Mouse (Mus musculus): Measurements from ENCODE around the gene L3mbtl3. TPM values are rescaled to one million over a fixed set of nuclear protein-coding genes. Genes with fewer than 3 reads are reported as not detected.
A peak's percentile ranks its signal among the peaks of the same experiment; 100 is the strongest.

Gene L3mbtl3
- 14.4 and 15.8 TPM in 2 replicates for polyA plus RNA-seq (2015; fragmentation: Nextera tagmentation; extraction: Ambion mirVana)

DNA sequence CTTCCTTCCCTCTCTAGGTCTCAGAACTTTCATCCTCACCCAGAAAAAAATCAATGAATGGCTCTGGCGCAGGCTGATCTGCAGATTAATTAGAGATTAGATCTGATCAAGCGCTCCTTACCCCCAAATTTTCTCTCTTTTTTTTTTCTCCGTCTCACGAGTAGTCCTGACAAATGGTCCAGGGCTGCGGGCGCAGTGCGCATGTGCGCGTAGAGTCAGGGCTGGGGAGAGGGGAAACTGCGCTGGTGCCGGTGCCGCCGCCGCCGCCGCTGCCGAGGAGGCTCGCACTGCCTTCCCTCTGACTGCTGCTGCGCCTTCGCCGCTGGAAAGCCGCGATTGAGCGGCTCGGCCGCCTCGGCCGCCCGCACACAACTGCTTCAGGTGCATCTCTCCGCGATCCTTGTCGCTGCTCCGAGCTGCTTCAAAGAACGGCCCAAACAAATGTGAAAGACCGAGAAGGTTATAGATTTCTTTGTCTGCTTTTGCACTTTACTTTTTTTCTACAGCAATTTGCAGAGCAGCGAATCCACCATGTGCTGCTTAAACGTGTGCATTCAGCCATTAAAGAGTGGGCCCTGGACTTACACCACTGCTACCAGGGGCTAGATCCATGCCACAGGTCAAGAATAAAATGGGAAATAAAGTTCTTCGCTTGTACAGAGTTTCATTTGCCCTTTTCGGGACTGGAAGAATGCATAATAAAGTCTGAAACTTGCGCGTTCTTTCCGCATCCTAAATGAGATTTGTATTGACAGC lies at the start of gene L3mbtl3:
Gene L3mbtl3, minus strand, starts transcription at position 182 of the 756 bp plus-strand sequence.
- Histone ChIP-seq H3K36me3 (no peaks in the 10 kb centered on the region), H3K4me2 (peak within 1 kb of the TSS; percentile 87), H3K4me1 (peaks cover 24% of the 10 kb centered on the region; the same call in 1 of the 2 replicates), H3K4me3 (peak within 1 kb of the TSS; percentile 76), H3K9me3 (no peaks in the 10 kb centered on the region), H3K27ac (peak within 1 kb of the TSS; percentile 93), H3K27me3 (no peaks in the 10 kb centered on the region), H3K9ac (peak within 1 kb of the TSS; percentile 88)
- peak; percentile 82; the same call in 1 of the 2 replicates for ATAC-seq (ENCODE audit: borderline replicate concordance, extremely low read depth, low FRiP score, low TSS enrichment)
- 3% methylated on average over 42 of the region's 42 CpGs for WGBS

DNA sequence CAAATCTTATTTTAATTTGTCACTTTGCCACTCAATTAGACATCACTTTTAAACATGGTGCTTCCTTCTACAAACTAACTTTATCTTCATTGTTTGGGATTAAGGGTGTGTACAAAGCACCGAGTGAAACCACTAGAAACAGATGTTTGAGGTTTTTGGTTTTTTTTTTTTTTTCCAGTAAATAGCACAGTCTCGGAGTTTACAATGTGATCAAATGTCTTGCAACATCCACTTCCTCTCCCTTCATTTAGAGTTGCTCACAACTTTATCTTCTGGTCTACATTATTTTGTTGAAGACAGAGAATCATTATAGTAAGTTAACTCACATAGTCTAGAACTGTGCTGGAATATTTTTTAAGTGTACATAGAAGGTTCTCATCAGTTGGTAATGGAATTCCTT lies 45.4 kb upstream of the L3mbtl3 start:
- H3K9ac ChIP-seq, result no peak overlapping the region
- no peak for ATAC-seq (ENCODE audit: borderline replicate concordance, extremely low read depth, low FRiP score, low TSS enrichment)
- H3K4me1 ChIP-seq, result no peaks in the 10 kb centered on the region
- H3K4me2 ChIP-seq, result no peak overlapping the region
- no peaks in the 10 kb centered on the region for H3K36me3 ChIP-seq
- no peaks in the 10 kb centered on the region for H3K27me3 ChIP-seq
- no peak overlapping the region for H3K4me3 ChIP-seq
- H3K27ac ChIP-seq, result no peak overlapping the region
- WGBS, result 31% methylated on average over 2 of the region's 2 CpGs
- no peaks in the 10 kb centered on the region for H3K9me3 ChIP-seq

DNA sequence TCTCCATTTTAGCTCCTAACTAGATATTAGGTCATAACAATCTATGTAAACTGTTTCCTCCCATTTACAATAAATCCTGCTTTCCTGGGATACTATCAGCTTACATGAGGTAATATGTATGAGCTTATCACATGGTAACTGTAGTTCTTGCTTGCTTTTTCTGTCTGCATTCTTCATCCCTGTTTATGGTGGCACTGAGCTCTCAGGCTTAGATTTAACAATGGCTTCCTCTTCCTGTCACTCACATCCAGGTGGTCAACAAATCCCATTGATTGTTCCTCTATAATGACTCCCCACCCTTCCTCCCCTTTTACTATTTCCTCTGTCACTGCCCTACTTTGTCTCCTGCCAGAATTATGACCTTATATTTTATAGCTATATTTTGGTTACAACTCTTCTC lies 12.9 kb upstream of the L3mbtl3 start:
- no peak for ATAC-seq (ENCODE audit: borderline replicate concordance, extremely low read depth, low FRiP score, low TSS enrichment)
- H3K9ac ChIP-seq, result no peak overlapping the region
- no peaks in the 10 kb centered on the region for H3K27me3 ChIP-seq
- H3K27ac ChIP-seq, result no peak overlapping the region
- H3K4me3 ChIP-seq, result no peak overlapping the region
- H3K4me1 ChIP-seq, result no peaks in the 10 kb centered on the region
- H3K36me3 ChIP-seq, result no peaks in the 10 kb centered on the region
- no peak overlapping the region for H3K4me2 ChIP-seq
- H3K9me3 ChIP-seq, result no peaks in the 10 kb centered on the region

DNA sequence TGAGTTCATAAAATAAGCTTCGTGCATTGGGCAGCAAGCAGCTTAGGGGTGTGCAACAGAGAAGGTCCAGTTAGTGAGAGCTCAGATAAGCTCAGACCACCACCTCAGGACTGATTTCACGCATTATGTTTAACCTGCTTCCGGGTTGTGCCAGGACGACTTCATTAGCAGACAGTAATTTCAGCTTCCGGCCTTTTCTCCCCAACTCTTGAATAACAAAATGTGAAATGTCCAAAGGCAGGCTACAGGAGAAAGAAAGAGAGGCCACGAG lies 1.5 kb upstream of the L3mbtl3 start:
- Histone ChIP-seq H3K27ac (no peak overlapping the region), H3K4me3 (no peak overlapping the region), H3K4me2 (no peak overlapping the region), H3K9ac (no peak overlapping the region), H3K9me3 (no peaks in the 10 kb centered on the region), H3K36me3 (no peaks in the 10 kb centered on the region), H3K27me3 (no peaks in the 10 kb centered on the region), H3K4me1 (peaks cover 15% of the 10 kb centered on the region; the same call in 1 of the 2 replicates)
- 81% methylated on average over 6 of the region's 6 CpGs for WGBS
- no peak for ATAC-seq (ENCODE audit: borderline replicate concordance, extremely low read depth, low FRiP score, low TSS enrichment)

DNA sequence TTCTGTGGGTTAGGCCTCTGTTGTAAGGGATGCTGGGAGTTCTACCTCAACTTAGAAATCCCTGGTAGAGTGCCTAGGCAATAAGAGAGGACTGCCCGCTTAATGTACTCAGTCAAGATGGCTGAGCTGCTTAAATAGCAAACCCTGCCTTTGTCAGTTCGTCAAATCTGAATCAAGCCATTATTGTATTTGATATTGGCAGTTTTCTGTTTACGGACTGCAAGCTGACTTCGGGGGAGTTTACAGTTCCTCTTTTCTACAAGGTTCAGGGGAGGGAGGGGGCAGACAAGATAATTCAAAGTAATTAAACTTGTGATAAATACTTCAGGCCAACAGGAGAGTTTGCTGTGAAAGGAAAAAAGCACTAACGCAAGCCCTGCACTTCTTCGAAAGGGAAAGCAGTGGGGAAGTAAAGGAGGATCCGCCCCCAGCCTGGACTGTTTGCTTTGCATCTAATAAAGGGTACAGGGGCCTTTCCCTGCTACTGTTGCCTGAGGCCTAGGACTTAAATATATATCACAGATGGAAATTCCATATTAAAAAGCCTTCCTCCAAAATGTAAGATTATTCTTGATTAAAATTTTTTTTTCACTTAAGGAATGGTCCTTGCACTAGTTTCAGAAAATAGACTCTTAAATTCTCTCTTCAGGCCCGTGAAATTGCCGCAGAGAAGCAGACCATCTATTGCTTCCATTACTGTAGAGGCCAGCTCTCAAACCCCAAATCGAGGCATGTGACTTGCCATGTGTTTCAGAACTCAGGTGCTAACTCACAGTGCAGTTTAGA lies 968 bp upstream of the L3mbtl3 start:
- Histone ChIP-seq H3K27ac (no peak overlapping the region), H3K9ac (no peak overlapping the region), H3K27me3 (no peaks in the 10 kb centered on the region), H3K4me1 (peaks cover 19% of the 10 kb centered on the region; the same call in 1 of the 2 replicates), H3K4me3 (peak overlapping the region; percentile 76), H3K4me2 (peak overlapping the region; percentile 87), H3K36me3 (no peaks in the 10 kb centered on the region), H3K9me3 (no peaks in the 10 kb centered on the region)
- no peak for ATAC-seq (ENCODE audit: borderline replicate concordance, extremely low read depth, low FRiP score, low TSS enrichment)
- WGBS, result 44% methylated on average over 10 of the region's 10 CpGs

DNA sequence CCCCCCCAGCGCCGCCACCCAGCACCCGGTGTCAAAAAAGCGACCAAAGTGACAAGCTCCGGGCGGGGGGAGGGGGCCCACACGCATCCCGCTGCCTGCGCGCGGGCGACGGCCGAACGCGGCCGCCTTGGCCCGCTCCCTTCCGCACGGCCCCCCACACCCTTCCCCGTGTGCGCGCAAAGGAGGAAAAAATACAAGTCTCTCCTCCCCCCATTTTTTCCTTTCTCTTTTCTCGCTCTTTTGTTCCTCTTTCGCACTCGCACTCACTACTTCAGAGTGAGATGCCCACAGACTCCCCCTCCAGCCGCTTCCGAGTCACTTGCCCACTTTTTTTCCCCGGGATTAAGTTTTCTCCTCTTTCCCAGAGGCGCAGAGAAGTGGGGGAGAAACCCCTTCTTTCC lies 420 bp downstream of the L3mbtl3 start:
- Histone ChIP-seq H3K4me3 (peak overlapping the region; percentile 76), H3K4me1 (peaks cover 24% of the 10 kb centered on the region; the same call in 1 of the 2 replicates), H3K27ac (peak overlapping the region; percentile 93), H3K4me2 (peak overlapping the region; percentile 87), H3K27me3 (no peaks in the 10 kb centered on the region), H3K9ac (peak overlapping the region; percentile 88), H3K9me3 (no peaks in the 10 kb centered on the region), H3K36me3 (no peaks in the 10 kb centered on the region)
- ATAC-seq (ENCODE audit: borderline replicate concordance, extremely low read depth, low FRiP score, low TSS enrichment), result peak; percentile 52; the same call in 1 of the 2 replicates
- WGBS, result 3% methylated on average over 9 of the region's 30 CpGs

DNA sequence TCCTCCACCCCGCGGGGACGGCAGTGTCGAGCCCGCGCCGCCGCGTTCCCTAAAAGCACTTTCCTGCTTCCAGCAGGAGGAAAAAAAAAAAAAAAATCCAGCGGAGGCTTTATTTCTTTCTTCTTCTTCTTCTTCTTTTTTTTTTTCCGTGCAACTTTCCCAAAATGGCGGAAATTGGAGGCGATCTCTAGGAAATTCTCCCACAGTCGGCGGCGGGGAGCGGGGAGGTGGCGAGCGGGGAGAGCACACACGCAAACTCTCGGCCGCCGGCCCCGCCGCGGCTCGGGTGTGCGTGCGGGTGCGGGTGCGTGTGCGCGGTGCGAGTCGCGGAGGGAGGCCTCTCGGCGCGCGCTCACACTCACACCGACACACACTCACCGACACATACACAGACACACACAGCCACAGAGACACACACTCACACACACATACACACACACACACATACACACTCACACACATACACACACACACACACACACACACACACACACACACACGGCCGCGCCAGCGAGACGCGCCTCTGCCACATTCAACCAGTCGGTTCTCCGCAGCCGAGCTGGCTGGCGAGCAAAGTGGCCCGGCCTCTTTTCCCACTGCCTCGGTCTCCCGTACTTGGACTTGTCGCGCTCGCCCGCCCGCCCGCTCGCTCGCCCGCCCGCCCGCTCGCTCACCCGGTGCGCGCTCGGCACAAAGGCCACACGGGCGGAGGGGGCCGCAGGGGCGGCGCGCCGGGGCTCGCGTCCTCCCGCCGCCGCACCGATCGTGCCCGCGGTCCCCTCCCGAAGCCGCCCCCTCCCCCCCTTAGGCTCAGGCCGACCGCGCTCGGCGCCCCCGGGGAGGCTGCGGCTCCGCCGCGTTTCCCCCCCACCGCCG lies 1.1 kb downstream of the L3mbtl3 start:
- Histone ChIP-seq H3K27ac (peak overlapping the region; percentile 93), H3K36me3 (no peaks in the 10 kb centered on the region), H3K4me3 (peak overlapping the region; percentile 76), H3K9ac (peak overlapping the region; percentile 88), H3K4me2 (peak overlapping the region; percentile 87), H3K9me3 (no peaks in the 10 kb centered on the region), H3K27me3 (no peaks in the 10 kb centered on the region), H3K4me1 (peaks cover 24% of the 10 kb centered on the region; the same call in 1 of the 2 replicates)
- 2% methylated on average over 63 of the region's 101 CpGs for WGBS
- ATAC-seq (ENCODE audit: borderline replicate concordance, extremely low read depth, low FRiP score, low TSS enrichment), result peak; percentile 55

DNA sequence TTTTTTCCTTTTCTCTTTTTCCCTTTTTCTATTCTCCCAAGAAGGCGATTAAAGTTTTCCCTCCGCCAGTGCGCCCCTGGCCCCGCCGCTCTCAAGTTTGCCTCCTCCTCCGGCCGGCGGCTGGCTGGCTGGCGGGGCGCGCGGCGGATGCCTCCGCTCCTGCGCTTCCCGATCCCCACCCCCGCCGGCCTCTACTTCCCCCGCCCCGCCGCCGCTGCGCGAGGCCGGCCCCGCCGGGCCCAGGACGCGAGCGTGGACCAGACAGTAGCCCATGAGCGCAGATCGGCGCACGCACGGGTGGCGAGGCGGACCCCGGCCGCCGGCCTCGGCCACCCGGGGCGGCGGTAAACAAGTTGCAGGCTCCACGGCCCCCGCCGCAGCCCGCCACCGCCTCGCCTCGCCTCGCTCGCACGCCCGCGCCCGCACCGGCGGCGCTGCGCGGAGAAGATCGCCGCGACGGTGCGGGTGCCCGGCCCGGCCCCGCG lies 1.8 kb downstream of the L3mbtl3 start:
- peak; percentile 64; the same call in 1 of the 2 replicates for ATAC-seq (ENCODE audit: borderline replicate concordance, extremely low read depth, low FRiP score, low TSS enrichment)
- H3K27me3 ChIP-seq, result no peaks in the 10 kb centered on the region
- peak overlapping the region; percentile 93 for H3K27ac ChIP-seq
- under 1% methylated on average over 64 of the region's 71 CpGs for WGBS
- H3K4me2 ChIP-seq, result peak overlapping the region; percentile 87
- peak overlapping the region; percentile 88 for H3K9ac ChIP-seq
- H3K9me3 ChIP-seq, result no peaks in the 10 kb centered on the region
- peaks cover 24% of the 10 kb centered on the region; the same call in 1 of the 2 replicates for H3K4me1 ChIP-seq
- no peaks in the 10 kb centered on the region for H3K36me3 ChIP-seq
- H3K4me3 ChIP-seq, result peak overlapping the region; percentile 76

DNA sequence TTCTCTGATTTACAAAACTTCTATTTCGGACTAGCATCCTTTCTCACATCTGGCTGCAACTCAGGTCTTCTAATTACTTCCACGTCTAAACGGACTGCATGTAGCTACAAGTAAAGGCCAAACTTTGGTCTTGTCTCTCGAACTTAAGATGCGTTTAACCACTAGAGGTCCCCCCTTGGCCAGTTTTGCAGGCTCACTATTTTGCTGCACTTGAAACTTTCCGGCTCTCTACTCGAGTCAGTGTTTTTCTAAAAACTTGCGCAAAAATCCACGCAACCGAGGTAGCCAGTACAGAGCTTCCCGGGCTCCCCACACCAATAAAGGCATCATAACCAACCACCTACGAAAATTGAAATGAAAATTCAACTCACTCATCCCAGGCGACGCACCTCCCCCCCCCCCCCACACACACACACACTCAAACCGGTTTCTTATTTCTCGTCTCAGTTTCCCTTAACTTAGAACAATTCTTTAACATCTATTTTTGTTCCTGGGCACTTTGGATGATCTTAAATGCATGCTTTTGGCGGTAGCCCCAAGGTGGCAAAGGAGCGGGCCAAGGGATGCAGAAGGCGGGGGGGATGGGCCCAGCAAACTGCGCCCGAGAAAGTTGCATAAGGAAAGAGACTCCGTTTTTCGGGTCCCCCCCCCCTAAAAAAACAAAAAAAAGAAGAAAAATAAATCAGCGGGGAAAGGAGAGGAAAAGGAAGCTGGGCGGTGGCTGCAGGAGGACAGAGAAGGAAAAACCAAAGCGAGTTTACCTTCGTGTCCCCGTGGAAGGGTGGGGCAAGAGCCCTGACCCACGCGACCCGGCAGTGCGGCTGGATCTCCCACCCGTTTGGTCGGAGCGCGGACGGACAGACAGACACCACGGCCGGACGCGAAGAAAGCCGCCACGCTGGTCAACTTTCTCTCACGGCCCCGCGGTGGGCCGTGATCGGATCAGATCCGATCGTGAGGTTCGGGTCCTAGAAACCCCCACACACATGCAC lies 2.5 kb downstream of the L3mbtl3 start:
- no peaks in the 10 kb centered on the region for H3K27me3 ChIP-seq
- H3K4me3 ChIP-seq, result peak overlapping the region; percentile 76
- peak overlapping the region; percentile 93 for H3K27ac ChIP-seq
- no peaks in the 10 kb centered on the region for H3K9me3 ChIP-seq
- WGBS, result under 1% methylated on average over 51 of the region's 51 CpGs
- H3K4me1 ChIP-seq, result peaks cover 24% of the 10 kb centered on the region; the same call in 1 of the 2 replicates
- H3K4me2 ChIP-seq, result peak overlapping the region; percentile 87
- H3K9ac ChIP-seq, result peak overlapping the region; percentile 88
- H3K36me3 ChIP-seq, result no peaks in the 10 kb centered on the region
- no peak for ATAC-seq (ENCODE audit: borderline replicate concordance, extremely low read depth, low FRiP score, low TSS enrichment)

DNA sequence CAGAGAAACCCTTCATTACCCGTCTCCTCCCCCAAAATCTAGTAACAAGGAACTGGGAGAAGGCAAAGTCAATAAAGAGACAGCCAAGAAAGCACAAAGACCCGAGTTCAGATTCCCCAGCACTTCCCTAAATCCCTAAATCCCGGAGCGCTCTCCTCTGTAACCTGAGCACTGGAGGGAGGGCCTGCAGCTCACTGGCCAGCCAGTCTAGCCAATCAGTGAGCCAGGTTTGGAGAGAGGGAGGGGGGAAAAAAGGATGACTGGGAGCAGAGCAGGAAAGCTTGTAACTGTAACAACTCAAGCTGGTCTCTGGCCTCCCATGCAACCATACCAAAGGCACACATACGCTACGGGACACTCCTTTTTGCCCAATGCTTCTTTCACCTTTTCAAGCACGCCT lies 4.4 kb downstream of the L3mbtl3 start:
- WGBS, result 65% methylated on average over 7 of the region's 7 CpGs
- no peak for ATAC-seq (ENCODE audit: borderline replicate concordance, extremely low read depth, low FRiP score, low TSS enrichment)
- H3K4me1 ChIP-seq, result peaks cover 15% of the 10 kb centered on the region; the same call in 1 of the 2 replicates

More for the DNA sequence above, 4.4 kb downstream of the L3mbtl3 start:
- H3K4me3 ChIP-seq, result no peak overlapping the region
- no peak overlapping the region for H3K4me2 ChIP-seq
- H3K36me3 ChIP-seq, result 0 out of 2 replicates have a peak, but pooled peaks cover 2% of the 10 kb centered on the region
- no peaks in the 10 kb centered on the region for H3K27me3 ChIP-seq
- H3K9me3 ChIP-seq, result no peaks in the 10 kb centered on the region
- no peak overlapping the region for H3K27ac ChIP-seq
- no peak overlapping the region for H3K9ac ChIP-seq
